Mouse (Mus musculus): ENCODE data around the gene Btn1a1.

Gene Btn1a1

DNA sequence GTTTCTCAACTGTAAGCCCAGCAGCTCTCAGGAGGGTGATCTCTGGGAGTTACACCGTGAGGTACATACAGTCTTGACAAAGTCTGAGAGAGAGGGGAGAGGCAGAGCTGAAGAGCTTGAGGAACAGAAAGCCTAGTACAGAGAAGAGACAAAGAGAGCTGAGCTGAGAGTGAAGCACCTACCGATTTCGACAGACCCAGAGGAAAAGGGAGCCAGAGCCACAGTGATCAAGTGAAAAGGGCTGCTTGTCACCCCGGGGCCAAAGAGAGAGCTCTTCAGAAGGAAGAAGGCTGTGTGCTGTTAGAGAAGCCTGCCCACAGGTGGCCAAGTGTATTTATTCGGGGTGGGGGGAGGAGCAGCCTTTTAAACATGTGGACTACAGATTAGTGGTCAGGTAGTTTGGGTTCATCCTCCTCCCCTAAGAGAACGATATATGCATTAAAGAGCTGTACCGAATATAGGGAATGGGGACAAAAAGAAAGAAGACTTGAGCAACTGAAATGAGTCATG is at the start of gene Btn1a1:
TSS of gene Btn1a1 (minus strand) at position 302 of the 510 bp plus-strand sequence.
- in situ Hi-C loops (cut with MseI, MboI): no loop called here

DNA sequence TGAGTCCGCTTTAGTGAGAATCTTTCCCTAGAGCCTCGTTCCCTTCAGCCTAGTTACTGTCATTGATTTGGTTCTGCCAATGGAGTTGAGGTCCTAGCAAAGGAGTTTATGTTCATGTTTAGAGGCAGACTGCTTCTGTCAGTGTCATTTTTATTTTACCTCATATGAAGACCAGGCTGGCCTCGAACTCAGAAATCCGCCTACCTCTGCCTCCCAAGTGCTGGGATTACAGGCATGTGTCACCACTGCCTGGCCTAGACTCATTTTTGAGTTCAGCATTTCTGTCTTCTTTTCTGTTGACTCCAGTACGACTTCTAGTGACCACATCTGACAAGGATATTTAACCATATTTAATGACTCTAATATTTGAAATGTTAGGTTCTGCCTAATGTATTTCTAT is 49.6 kb upstream of the Btn1a1 start:
- in situ Hi-C loops (cut with MseI, MboI): loop anchor here (5.0 to 25.0 kb wide), 3 partner anchors 78 to 1580 kb away; partner anchors contain the start of genes Hist1h2ag (in 1 of the 2), Hist1h2ah (in 1 of the 2), Hist1h2bj (in 1 of the 2) and Hist1h2bk (in 1 of the 2)

DNA sequence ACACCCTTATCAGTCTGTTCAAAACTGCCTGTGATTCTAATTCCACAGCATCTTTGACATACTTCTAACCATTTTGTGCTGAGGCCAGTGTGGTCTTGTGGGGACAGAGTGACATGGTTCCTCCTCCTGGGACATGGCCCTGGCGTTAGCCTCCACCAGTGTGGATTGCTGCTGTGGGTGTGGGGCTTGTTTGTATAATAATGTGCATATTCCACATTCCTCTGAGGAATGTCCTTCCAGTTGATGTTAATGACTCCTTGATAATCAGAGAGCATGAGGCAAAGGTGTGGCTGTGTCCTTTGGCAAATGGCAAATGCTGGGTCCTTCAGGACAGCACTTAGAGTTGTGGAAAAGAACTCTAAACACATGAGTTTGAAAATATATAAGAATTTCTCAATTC is 47.8 kb upstream of the Btn1a1 start:
- in situ Hi-C loops (cut with MseI, MboI): loop anchor here in 1 of 2 experiments (10.0 to 25.0 kb wide), 2 partner anchors 1476 to 1579 kb away; partner anchors contain the start of genes Hist1h2ag, Hist1h2ah, Hist1h2bj and Hist1h2bk

DNA sequence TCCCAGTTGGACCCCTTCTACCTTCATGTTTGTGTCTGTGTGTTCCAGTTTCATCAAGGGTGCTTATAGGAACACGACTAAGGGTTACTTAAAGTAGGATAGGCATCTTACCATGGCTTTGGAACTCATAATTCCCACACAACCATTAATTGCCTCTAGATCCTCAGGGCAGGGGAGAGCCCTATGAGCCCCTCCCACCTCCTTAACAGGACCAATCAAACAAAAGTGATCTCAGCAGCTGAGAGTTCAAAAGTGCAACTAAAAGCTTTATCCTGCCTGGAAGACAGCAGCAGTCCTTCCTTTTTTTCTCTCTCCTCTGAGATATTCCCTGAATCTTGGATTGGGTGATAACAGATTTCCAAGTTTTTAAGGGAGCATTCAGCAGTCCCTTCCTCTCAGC is 44.4 kb upstream of the Btn1a1 start:
- in situ Hi-C loops (cut with MseI, MboI): loop anchor here in 1 of 2 experiments (10.0 to 25.0 kb wide), 2 partner anchors 1473 to 1575 kb away; partner anchors contain the start of genes Hist1h2ag, Hist1h2ah, Hist1h2bj and Hist1h2bk

DNA sequence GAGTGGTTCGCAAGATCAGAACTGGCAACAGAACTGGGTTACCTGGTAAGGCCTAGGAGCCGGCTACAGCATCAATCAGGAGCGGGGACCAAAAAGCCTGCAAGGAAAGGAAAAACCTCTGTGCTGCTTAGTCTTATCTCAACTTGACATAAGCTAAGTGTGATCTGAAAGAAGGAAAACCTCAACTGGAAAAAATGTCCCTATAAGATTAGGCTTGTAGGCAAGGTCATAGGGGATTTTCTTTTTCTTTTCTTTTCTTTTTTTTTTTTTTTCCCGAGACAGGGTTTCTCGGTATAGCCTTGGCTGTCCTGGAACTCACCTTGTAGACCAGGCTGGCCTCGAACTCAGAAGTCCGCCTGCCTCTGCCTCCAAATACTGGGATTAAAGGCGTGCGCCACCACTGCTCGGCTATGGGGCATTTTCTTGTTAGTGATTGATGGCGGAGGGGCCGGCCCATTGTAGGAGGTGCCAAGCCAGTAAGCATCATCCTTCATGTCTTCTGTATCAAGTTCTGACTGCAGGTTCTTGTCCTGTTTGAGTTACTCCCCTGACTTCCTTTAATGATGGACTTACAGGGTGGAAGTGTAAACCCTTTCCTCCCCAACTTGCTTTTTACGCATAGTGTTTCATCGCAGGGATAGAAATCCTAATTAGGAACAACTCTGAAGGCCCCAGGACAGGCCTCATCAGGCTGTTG is 41.3 kb upstream of the Btn1a1 start:
- in situ Hi-C loops (cut with MseI, MboI): loop anchor here in 1 of 2 experiments (25.0 kb wide), 1 partner anchor 1470 kb away; the partner anchor contains the start of genes Hist1h2ag, Hist1h2ah, Hist1h2bj and Hist1h2bk

DNA sequence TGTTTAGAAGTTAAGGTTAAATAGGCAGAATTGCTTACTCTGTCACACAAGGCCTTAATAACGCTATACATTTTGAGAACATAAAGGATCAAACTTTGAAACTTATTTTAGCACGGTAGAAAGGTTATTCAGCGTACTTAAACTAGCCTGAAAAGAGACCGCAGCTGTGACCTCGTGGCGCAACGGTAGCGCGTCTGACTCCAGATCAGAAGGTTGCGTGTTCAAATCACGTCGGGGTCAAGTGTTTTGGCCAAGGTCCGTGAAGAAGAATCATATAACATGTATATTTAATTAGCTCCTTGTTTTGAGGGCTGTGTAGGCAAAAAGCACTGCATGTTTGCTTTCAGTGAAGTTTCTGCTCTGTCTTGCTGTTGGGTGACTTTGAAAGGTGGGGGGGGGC is 40.6 kb upstream of the Btn1a1 start:
- in situ Hi-C loops (cut with MseI, MboI): loop anchor here in 1 of 2 experiments (25.0 kb wide), 1 partner anchor 1469 kb away; the partner anchor contains the start of genes Hist1h2ag, Hist1h2ah, Hist1h2bj and Hist1h2bk

DNA sequence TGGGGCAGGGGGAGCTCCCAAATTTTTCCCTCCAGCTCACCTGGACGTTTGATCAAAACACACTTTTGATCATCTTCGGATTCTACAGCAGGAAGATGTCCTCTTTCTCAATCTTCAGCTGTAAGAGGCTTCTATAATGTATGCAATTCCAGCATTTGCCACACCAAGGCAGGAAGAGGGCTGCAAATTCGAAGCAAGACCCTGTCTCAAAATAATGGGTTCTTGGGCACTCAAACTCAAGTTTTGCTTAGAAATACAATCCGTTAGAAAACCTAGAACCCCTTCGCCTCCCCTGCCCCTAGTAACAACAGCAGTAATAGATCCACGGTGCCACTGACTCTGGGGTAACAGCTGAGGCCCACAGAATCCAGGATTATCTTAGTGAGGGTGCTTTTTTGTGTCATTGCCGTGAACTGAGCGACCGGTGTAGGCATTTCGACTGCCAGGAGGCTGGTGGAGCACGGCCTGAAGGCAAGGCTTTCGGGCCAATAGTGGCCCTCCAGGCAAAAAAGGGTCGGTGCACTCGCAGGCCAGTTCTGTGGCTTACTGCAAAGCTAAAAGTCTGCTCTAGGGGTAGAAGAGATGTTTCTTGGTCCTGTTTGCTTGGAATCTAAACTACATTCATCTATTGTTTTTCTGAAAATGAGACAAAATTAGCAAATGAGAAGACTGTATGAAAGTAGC is 40.1 kb upstream of the Btn1a1 start:
- in situ Hi-C loops (cut with MseI, MboI): loop anchor here in 1 of 2 experiments (25.0 kb wide), 1 partner anchor 1469 kb away; the partner anchor contains the start of genes Hist1h2ag, Hist1h2ah, Hist1h2bj and Hist1h2bk

DNA sequence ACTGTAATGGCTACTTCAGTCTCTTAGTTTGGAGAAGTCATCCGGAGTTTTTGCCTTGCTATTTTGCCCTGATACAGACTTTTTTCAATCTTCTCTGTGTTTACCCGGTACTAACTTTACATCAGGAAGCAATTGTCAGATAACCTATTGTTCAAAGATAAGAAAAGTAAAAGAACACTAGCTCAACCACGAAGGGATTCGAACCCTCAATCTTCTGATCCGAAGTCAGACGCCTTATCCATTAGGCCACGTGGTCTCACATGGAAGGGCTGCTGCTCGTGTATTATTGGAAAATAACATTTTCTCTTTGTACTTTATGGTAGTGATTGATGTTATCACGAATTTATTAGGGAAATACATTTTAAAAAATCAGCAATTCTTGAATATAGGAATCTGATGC is 38.1 kb upstream of the Btn1a1 start:
- in situ Hi-C loops (cut with MseI, MboI): loop anchor here in 1 of 2 experiments (25.0 kb wide), 1 partner anchor 1466 kb away; the partner anchor contains the start of genes Hist1h2ag, Hist1h2ah, Hist1h2bj and Hist1h2bk

DNA sequence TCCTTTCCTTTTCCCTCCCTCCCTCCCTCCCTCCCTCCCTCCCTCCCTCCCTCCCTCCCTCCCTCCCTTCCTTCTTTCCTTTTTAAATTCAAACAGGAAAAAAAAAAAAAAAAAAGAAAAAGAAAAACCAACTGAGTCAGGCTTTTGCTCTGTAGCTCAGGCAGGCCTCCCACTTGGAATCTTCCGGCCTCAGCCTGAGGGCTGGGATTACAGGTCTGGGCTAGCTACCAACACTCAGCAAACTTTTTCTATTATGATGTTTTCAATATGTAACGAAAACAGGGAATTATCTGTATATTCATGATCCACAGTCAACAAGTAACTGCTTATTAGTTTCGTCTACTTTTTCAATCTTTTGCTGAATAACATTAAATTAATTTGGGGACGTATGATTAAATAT is 37.2 kb upstream of the Btn1a1 start:
- in situ Hi-C loops (cut with MseI, MboI): loop anchor here in 1 of 2 experiments (25.0 kb wide), 1 partner anchor 1466 kb away; the partner anchor contains the start of genes Hist1h2ag, Hist1h2ah, Hist1h2bj and Hist1h2bk

DNA sequence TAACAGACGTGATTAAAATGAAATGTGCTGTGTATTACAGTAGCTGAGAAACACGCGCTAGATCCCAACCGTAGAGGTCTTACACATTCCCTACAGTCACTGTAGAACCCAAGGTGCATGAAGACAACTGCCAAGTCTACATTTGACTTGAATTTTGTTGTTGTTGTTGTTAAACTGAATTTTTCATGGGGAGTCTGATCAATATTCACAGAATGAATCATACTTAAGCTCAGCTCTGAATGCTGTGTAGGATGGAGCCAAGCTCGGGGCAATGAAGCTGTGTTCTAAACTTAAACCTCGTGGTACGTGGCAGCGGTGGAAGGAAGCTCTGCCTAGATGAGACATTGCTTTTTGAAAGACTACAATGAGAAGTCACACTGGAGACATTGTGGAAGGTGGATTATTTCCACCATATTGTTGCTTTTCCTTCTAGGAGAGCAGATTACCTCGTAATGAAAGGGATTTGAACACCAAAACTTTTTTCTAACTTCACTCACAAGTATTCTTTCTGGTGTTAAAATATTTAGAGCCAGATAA is 36.4 kb upstream of the Btn1a1 start:
- in situ Hi-C loops (cut with MseI, MboI): loop anchor here in 1 of 2 experiments (25.0 kb wide), 1 partner anchor 1465 kb away; the partner anchor contains the start of genes Hist1h2ag, Hist1h2ah, Hist1h2bj and Hist1h2bk

DNA sequence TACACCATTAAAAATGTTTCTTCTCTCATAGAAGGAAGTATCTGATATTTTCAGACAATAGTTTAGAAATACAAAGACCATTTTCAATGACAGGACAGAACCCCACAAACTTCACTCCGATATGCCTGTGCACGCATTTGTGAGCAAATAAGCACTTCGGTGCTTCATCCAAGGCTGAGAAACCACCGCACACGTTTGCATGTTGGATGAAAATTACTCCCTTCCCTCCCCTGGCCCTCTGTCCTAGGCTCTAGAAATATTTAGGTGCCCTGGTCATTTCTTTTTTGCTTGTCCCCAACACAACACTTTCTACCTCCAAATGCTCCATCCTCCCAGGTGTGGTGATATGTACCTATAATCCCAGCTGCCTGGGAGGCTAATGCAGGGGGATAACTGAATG is 35.8 kb upstream of the Btn1a1 start:
- in situ Hi-C loops (cut with MseI, MboI): loop anchor here in 1 of 2 experiments (25.0 kb wide), 1 partner anchor 1464 kb away; the partner anchor contains the start of genes Hist1h2ag, Hist1h2ah, Hist1h2bj and Hist1h2bk

DNA sequence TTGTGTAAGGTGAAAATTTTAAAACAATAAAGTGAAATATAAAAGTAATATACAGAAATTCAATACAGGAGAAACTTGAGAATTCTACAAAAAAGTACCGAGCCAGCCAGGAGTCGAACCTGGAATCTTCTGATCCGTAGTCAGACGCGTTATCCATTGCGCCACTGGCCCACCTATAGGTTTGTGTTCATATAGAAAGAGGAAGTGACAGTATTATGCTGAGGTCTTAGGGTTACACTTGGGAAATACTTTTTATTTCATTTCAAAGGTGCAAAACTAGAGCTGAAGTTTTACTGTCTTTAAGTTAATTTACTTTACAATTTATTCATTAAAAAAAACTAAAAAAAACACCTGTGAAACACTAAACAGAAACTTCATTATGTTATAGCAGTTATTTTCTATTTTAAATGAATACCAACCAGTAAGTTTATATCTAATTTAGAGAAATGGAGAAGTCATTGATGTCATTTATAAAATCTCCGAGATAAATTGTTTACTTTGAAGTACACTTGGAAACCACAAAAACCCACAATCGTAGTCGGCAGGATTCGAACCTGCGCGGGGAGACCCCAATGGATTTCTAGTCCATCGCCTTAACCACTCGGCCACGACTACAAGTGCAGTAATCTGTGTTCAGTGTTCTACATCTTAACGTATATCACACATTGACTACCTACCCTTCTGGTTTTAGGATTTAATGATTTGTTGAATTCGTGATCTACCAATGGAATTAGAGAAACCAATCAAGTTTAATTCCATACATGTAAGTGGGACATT is 34.9 kb upstream of the Btn1a1 start:
- in situ Hi-C loops (cut with MseI, MboI): loop anchor here in 1 of 2 experiments (25.0 kb wide), 1 partner anchor 1463 kb away; the partner anchor contains the start of genes Hist1h2ag, Hist1h2ah, Hist1h2bj and Hist1h2bk

DNA sequence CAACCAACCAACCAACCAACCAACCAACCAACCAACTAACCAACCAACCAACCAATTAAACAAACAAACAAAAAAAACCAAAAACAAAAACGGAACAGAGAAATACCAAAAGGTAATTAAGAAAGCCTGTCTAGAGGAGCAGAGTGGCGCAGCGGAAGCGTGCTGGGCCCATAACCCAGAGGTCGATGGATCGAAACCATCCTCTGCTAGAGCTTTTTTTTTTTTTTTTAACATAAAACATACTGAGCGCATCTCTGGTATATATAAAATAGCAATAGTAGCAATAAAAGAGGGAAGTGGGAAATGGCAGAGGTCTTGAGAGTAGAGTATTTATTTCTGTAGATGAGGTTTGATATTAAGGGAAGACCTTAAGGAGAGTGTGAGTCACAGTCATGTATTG is 34.2 kb upstream of the Btn1a1 start:
- in situ Hi-C loops (cut with MseI, MboI): loop anchor here in 1 of 2 experiments (25.0 kb wide), 1 partner anchor 1463 kb away; the partner anchor contains the start of genes Hist1h2ag, Hist1h2ah, Hist1h2bj and Hist1h2bk

DNA sequence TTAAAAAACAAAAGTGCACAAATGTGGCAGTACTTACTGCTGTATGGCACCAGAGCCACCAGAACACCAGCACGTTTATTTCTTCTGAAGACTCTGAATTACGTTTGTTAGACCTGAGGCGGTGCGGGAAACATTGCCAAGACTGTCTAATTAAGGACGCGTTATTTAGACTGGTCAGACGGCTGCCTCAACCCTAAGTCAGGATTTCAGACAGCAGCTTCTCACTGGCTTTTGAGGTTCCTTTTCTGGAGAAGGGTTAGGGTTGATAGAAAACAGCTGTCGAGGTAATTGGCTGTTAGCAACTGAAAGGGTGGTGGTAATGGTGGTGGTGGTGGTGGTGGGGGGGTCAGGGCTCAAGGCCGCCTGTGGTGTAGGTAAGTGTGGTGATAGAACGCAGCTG is 33.0 kb upstream of the Btn1a1 start:
- in situ Hi-C loops (cut with MseI, MboI): no loop called here

DNA sequence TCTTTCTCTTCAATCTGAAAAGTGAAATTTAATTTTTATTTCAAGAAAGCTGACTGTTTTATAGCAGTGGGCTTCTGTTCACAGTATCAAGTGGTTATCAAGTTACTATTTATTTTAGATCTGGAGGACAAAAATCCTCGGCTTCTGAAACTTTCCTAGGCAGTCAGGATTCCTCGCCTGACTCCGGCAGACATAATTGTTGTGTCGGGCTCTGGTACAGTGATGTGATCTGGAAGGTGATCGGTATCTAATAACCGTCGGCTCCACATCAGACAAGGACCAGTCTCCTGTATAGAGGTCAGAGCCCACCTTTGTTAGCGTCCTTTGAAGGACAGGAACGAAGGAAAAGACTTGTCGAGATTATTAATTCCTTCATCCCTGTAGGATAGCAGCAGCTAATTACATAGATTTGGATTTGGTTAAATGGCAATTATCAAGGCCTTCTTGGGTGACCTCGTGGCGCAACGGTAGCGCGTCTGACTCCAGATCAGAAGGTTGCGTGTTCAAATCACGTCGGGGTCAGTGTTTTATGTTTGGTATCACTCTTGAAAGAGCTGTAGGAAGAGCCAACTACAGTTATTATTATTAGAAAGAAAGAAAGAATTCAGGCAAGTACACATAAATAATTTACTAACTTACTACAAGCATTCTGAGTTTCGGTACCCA is 32.1 kb upstream of the Btn1a1 start:
- in situ Hi-C loops (cut with MseI, MboI): no loop called here

DNA sequence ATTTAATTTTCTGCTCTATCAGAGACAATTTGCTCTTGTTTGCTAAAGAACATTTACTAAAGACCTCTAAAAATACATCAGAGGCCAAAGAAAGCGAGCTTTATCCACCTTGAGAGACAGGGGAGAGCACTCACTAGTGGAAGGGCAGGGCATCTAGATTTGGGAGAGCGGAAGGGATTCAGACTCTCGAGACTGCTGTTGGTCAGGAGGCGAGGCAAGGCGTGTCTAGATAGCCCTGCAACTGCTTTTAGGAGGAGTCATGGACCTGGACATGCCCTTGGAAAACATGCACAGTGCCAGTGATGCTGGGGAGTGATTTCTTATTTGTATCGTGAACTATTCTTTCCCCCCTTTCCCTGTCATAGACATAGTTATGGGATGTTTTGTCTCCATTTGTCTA is 29.8 kb upstream of the Btn1a1 start:
- in situ Hi-C loops (cut with MseI, MboI): no loop called here

DNA sequence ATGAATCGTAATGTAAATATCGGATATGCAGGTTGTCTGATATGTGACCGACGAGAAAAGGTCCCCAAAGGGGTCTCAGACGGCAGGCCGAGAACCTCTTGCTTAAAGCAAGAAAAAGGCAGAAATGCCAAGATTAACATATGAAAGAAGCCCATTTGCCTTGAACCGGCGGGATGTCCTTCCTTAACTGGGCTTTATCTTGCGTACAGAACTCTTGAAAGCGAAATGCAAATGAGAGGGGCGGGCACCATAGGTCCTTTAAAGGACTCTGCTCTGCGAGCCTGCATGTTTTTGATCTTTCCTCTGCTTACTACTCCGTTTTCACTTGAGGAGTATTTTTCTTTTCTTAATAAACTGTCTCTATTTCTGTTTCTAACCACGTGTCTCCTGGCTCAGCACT is 26.3 kb upstream of the Btn1a1 start:
- in situ Hi-C loops (cut with MseI, MboI): no loop called here

DNA sequence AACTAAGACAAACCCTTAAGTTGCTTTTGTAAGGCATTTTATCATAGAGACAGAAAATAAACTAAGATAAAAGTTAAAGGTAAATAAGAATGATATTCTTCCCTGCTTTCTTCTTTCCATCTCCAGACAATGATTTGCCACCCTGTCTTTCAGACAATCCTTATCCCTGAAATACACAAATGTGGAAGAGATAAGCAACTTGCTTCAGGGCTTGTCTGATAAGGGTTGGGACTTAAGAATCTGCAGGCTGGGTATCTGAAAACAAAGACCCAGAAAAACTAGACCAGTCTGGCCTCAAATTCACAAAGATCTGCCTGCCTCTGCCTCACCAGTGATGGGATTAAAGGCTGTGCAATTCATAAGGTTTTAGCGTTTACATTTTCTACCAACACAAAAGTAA is 25.6 kb upstream of the Btn1a1 start:
- in situ Hi-C loops (cut with MseI, MboI): no loop called here

DNA sequence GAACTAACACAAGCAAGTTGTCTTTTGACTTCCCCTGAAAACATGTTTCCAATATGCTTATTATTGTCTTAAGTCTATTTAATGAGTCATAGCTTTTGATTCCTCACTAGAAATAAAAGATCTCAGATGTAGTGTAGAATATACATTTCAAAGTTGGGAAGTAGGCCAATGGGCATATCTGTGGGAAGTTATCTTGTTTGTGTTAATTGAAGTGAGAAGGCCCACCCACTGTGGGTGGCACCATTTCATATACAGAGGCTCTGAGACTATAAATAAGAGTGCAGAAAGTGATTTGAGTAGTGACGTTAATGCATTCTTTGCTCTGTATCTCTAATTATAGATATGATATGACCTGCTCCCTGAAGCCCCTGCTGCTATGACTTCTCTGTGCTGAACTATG is 25.2 kb upstream of the Btn1a1 start:
- in situ Hi-C loops (cut with MseI, MboI): no loop called here
